Mouse (Mus musculus) MEL (cell line): ENCODE results near the gene Tpra1. TPM values are rescaled to one million over a fixed set of nuclear protein-coding genes. Genes with fewer than 3 reads are reported as not detected.

ENCODE experiments used
- DNase-seq: peaks from one replicate; pipeline ENCODE4 v3.0.0; 2011; ENCODE audit warnings: low read depth, low spot score
- H3K27ac ChIP-seq: 2 replicates; pipeline ENCODE4 v1.5.1; 2012; ENCODE audit warnings: low read depth, mild to moderate bottlenecking, control low read depth, low read length, moderate library complexity; ENCODE audit not compliant: control insufficient read depth
- H3K27me3 ChIP-seq, 2 experiments: fragments of 150-350 bp in 1 of 2; sonication (generic) in 1 of 2; 2 replicates each; pipeline ENCODE4 v1.6.1; 2012; ENCODE audit warnings: low read length in 2 of 2, mild to moderate bottlenecking in 2 of 2, improper control_type of control experiment in 1 of 2, moderate library complexity in 1 of 2; ENCODE audit not compliant: insufficient read depth in 2 of 2, control insufficient read depth in 1 of 2
- H3K36me3 ChIP-seq, 2 experiments: 2 replicates each; pipeline ENCODE4 v1.6.1; 2012 to 2014; ENCODE audit warnings: low read length in 2 of 2, improper control_type of control experiment in 1 of 2, inconsistent platforms in 1 of 2, mild to moderate bottlenecking in 1 of 2; ENCODE audit not compliant: insufficient read depth in 2 of 2, control insufficient read depth in 1 of 2
- H3K4me1 ChIP-seq, 2 experiments: fragments of 150-350 bp in 1 of 2; sonication (generic) in 1 of 2; 2 replicates each; pipeline ENCODE4 v1.6.1; 2012; ENCODE audit warnings: low read length in 2 of 2, improper control_type of control experiment in 1 of 2, mild to moderate bottlenecking in 1 of 2; ENCODE audit not compliant: insufficient read depth in 2 of 2, control insufficient read depth in 1 of 2
- H3K4me3 ChIP-seq, 2 experiments: fragments of 150-350 bp in 1 of 2; sonication (generic) in 1 of 2; 2 replicates each; pipeline ENCODE4 v1.5.1; 2012; ENCODE audit warnings: low read depth in 2 of 2, low read length in 2 of 2, mild to moderate bottlenecking in 2 of 2, moderate library complexity in 2 of 2, control low read depth in 1 of 2, improper control_type of control experiment in 1 of 2; ENCODE audit not compliant: control insufficient read depth in 1 of 2, insufficient read depth in 1 of 2
- H3K79me2 ChIP-seq: 2 replicates; pipeline ENCODE4 v1.6.1; 2012; ENCODE audit warnings: mild to moderate bottlenecking, low read length, moderate library complexity; ENCODE audit not compliant: control insufficient read depth, poor library complexity, insufficient read depth
- H3K9ac ChIP-seq: 2 replicates; pipeline ENCODE4 v1.6.1; 2012; ENCODE audit warnings: low read depth, mild to moderate bottlenecking, control low read depth, low read length, moderate library complexity; ENCODE audit not compliant: control insufficient read depth, poor library complexity, severe bottlenecking
- H3K9me3 ChIP-seq: fragments of 150-350 bp; sonication (generic); replicated peaks from 2 replicates; pipeline ENCODE4 v1.6.1; 2012; ENCODE audit warnings: mild to moderate bottlenecking, low read length, improper control_type of control experiment, moderate library complexity; ENCODE audit not compliant: insufficient read depth
- EP300 ChIP-seq, 2 experiments: IDR thresholded peaks; 2 replicates each; pipeline ENCODE4 v1.6.1; 2011; ENCODE audit warnings: improper control_type of control experiment in 2 of 2, low read length in 2 of 2, low read depth in 1 of 2, mild to moderate bottlenecking in 1 of 2
- GABPA ChIP-seq: IDR thresholded peaks from 2 replicates; pipeline ENCODE4 v1.6.1; 2012; ENCODE audit warnings: low read depth, mild to moderate bottlenecking, inconsistent platforms, low read length, improper control_type of control experiment, moderate library complexity
- JUND ChIP-seq: IDR thresholded peaks from 2 replicates; pipeline ENCODE4 v1.6.1; 2011; ENCODE audit warnings: low read depth, mild to moderate bottlenecking, improper control_type of control experiment, low read length
- KAT2A ChIP-seq: conservative IDR thresholded peaks from 2 replicates; pipeline ENCODE4 v1.6.1; 2012; ENCODE audit warnings: low read depth, low read length, improper control_type of control experiment, inconsistent platforms
- MAFK ChIP-seq: IDR thresholded peaks from 2 replicates; pipeline ENCODE4 v1.6.1; 2011; ENCODE audit warnings: low read depth, mild to moderate bottlenecking, low read length, improper control_type of control experiment, borderline replicate concordance
- MAX ChIP-seq: IDR thresholded peaks from 2 replicates; pipeline ENCODE4 v1.6.1; 2011; ENCODE audit warnings: low read length, improper control_type of control experiment
- MEF2A ChIP-seq: IDR thresholded peaks from 2 replicates; pipeline ENCODE4 v1.6.1; 2014; ENCODE audit warnings: low read depth, mild to moderate bottlenecking, inconsistent platforms, low read length, improper control_type of control experiment; ENCODE audit not compliant: poor library complexity, insufficient replicate concordance, severe bottlenecking; ENCODE audit errors: extremely low read depth
- NELFE ChIP-seq: IDR thresholded peaks from 2 replicates; pipeline ENCODE4 v1.6.1; 2011; ENCODE audit warnings: low read depth, low read length, improper control_type of control experiment
- NRF1 ChIP-seq: IDR thresholded peaks from 2 replicates; pipeline ENCODE4 v1.6.1; 2014; ENCODE audit warnings: low read depth, mild to moderate bottlenecking, inconsistent platforms, low read length, improper control_type of control experiment, moderate library complexity; ENCODE audit not compliant: poor library complexity, insufficient read depth, severe bottlenecking
- POLR2A ChIP-seq, 2 experiments: IDR thresholded peaks; 2 replicates each; pipeline ENCODE4 v1.6.1; 2011 to 2012; ENCODE audit warnings: low read length in 2 of 2, mild to moderate bottlenecking in 2 of 2, control low read depth in 1 of 2, improper control_type of control experiment in 1 of 2, low read depth in 1 of 2, moderate library complexity in 1 of 2; ENCODE audit not compliant: control insufficient read depth in 1 of 2, insufficient read depth in 1 of 2, poor library complexity in 1 of 2
- SIN3A ChIP-seq: IDR thresholded peaks from 2 replicates; pipeline ENCODE4 v1.6.1; 2012; ENCODE audit warnings: low read length, improper control_type of control experiment, inconsistent platforms
- SMC3 ChIP-seq: IDR thresholded peaks from 2 replicates; pipeline ENCODE4 v1.6.1; 2011; ENCODE audit warnings: low read depth, low read length, improper control_type of control experiment
- TAL1 ChIP-seq: IDR thresholded peaks from 2 replicates; pipeline ENCODE4 v1.6.1; 2012; ENCODE audit warnings: mild to moderate bottlenecking, inconsistent platforms, low read length, moderate library complexity, mixed read lengths
- USF1 ChIP-seq: IDR thresholded peaks from 2 replicates; pipeline ENCODE4 v1.6.1; 2014; ENCODE audit warnings: low read depth, mild to moderate bottlenecking, inconsistent platforms, low read length, improper control_type of control experiment, moderate library complexity
- USF2 ChIP-seq, 2 experiments: IDR thresholded peaks; 2 replicates each; pipeline ENCODE4 v1.6.1; 2011 to 2012; ENCODE audit warnings: improper control_type of control experiment in 2 of 2, low read length in 2 of 2, borderline replicate concordance in 1 of 2, inconsistent platforms in 1 of 2, low read depth in 1 of 2, mild to moderate bottlenecking in 1 of 2; ENCODE audit not compliant: insufficient read depth in 1 of 2
- ZMIZ1 ChIP-seq: IDR thresholded peaks from 2 replicates; pipeline ENCODE4 v1.6.1; 2012; ENCODE audit warnings: low read depth, mild to moderate bottlenecking, inconsistent platforms, low read length, improper control_type of control experiment, moderate library complexity
- polyA plus RNA-seq, 2 experiments: library from polyadenylated mRNA; stranded (reverse) in 1 of 2; unstranded in 1 of 2; fragments of >175 nt in 1 of 2; fragments of >200 nt in 1 of 2; gene quantifications; 2 replicates each; pipeline versions ENCODE4 v1.2.1 to v1.2.4; 2012; ENCODE audit warnings: low replicate concordance in 2 of 2, low read depth in 1 of 2; ENCODE audit not compliant: insufficient read length in 2 of 2, insufficient read depth in 1 of 2, missing spikeins in 1 of 2
- total RNA-seq: library from RNA; depleted of rRNA; stranded (reverse); fragments of 300-350 nt; gene quantifications from 2 replicates; pipeline ENCODE4 v1.2.3, GENCODE M21; 2012

Gene Tpra1
- total and polyA plus RNA-seq, 3 experiments = 22.9 to 42.4 TPM; not detected in 1

GRCm38 (mm10) chr6:88924502-88925275 is 22.6 kb downstream of the Tpra1 start:
- no peaks in the 10 kb centered on the region for H3K9me3 ChIP-seq
- DNase-seq = no peak
- no peak for TF ChIP-seq USF2 (IDR thresholded peaks at IDR 0.05; ENCODE audit: borderline replicate concordance in 1 of 2, insufficient read depth in 1 of 2, low read depth in 1 of 2, low read length in 2 of 2)
- no peak for TF ChIP-seq SIN3A
- TF ChIP-seq KAT2A = no peak
- no peak for TF ChIP-seq JUND
- no peak for TF ChIP-seq MAFK
- TF ChIP-seq POLR2A (IDR thresholded peaks at IDR 0.05; ENCODE audit: control insufficient read depth in 1 of 2, insufficient read depth in 1 of 2, low read depth in 1 of 2, low read length in 2 of 2, poor library complexity in 1 of 2) = no peak
- 0 out of 2 replicates have a peak, but pooled peaks have one; percentile 12 for TF ChIP-seq USF1
- TF ChIP-seq, all 39 proteins: peak for 1
- H3K9ac ChIP-seq = no peak overlapping the region
- no peaks in the 10 kb centered on the region for H3K36me3 ChIP-seq
- H3K4me3 ChIP-seq = no peak overlapping the region
- H3K27ac ChIP-seq = no peak overlapping the region
- H3K79me2 ChIP-seq = no peaks in the 10 kb centered on the region
- H3K27me3 ChIP-seq = no peaks in the 10 kb centered on the region
- no peaks in the 10 kb centered on the region for H3K4me1 ChIP-seq

DNA sequence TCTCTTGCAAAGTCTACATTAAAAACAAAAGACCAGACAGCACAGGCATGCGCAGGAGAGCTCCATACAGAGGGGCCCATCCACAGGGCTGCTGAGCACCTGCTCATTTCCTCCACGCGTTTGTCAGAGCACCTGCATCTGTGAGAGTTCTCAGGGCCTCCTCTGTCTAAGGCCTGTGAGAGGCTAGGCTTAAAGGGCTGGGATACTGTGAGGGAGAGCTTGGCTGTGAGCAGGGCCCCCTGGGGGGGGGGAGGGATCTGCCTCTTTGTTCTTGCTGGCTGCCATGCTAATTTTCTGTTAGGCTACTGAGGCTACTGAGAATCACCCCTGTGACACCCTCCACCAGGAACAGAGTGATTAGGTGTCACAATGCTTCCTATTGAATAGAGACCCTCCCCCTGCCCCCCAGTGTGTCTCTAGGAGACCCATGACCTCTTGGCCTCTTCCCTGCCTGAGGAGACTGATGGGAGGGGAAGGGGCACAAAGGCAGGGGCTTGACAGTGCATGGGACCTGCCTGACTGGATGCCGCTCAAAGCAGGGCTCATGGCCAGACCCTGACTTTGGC is 23.7 kb downstream of the Tpra1 start:
- H3K9ac ChIP-seq = no peak overlapping the region
- TF ChIP-seq MAFK = no peak
- no peak for TF ChIP-seq NELFE
- TF ChIP-seq ZMIZ1 = no peak
- TF ChIP-seq, all 39 proteins: peak for 0
- Histone ChIP-seq H3K79me2 (no peaks in the 10 kb centered on the region), H3K27me3 (no peaks in the 10 kb centered on the region), H3K4me1 (no peaks in the 10 kb centered on the region), H3K9me3 (no peaks in the 10 kb centered on the region), H3K4me3 (no peak overlapping the region), H3K27ac (no peak overlapping the region), H3K36me3 (no peaks in the 10 kb centered on the region)
- no peak for DNase-seq

DNA sequence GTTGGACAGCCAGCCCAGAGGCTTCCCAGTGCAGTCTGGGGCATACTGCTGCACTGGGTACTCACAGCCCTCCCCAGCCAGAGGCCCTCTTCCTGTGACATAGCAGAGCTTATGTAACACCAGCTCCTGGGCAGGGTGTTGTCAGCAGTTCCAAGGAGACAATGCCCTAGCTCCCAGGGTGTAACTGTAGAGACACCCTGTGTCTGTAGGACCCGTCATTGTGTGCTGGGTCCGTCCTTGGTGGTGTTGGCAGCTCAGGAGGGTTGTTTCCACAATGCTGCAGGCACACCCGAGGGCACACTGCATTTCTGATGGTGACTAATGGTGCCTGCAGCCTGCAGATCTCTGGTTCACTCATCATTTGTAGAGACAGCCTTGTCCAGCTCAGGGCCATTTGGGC is 24.8 kb downstream of the Tpra1 start:
- TF ChIP-seq NRF1 (no peak), MAX (no peak), TAL1 (no peak), POLR2A (IDR thresholded peaks at IDR 0.05; ENCODE audit: control insufficient read depth in 1 of 2, insufficient read depth in 1 of 2, low read depth in 1 of 2, low read length in 2 of 2, poor library complexity in 1 of 2) (no peak), EP300 (IDR thresholded peaks at IDR 0.05; ENCODE audit: low read depth in 1 of 2, low read length in 2 of 2) (no peak), SMC3 (no peak), MEF2A (no peak), GABPA (no peak)
- Histone ChIP-seq H3K27me3 (0 out of 4 replicates have a peak, but pooled peaks cover 0 to 1% of the 10 kb centered on the region in 2 experiments), H3K9me3 (no peaks in the 10 kb centered on the region), H3K9ac (no peak overlapping the region), H3K4me1 (no peaks in the 10 kb centered on the region), H3K27ac (no peak overlapping the region), H3K4me3 (no peak overlapping the region), H3K36me3 (no peaks in the 10 kb centered on the region), H3K79me2 (no peaks in the 10 kb centered on the region)
- DNase-seq = no peak
